Mouse (Mus musculus) heart, embryonic 14.5 days (tissue): ENCODE measurements around the gene Alox12b. TPM values are rescaled to one million over a fixed set of nuclear protein-coding genes. Genes with fewer than 3 reads are reported as not detected.

Experiments
- ATAC-seq: fragments of 200-750 bp; cut with Nextera tagmentation; 2 replicates; pipeline ENCODE4 v1.8.0; 2017; ENCODE audit warnings: low read depth, moderate TSS enrichment; ENCODE audit not compliant: insufficient number of reproducible peaks, insufficient read depth, low FRiP score
- H3K27ac ChIP-seq, 2 experiments: fragments of 200-500 bp in 1 of 2; fragments of 300-500 bp in 1 of 2; sonication (generic) in 1 of 2; replicated peaks in 1 of 2; 2 replicates each; pipeline ENCODE4 v1.5.1; 2012 to 2014; ENCODE audit warnings: low read depth in 2 of 2, low read length in 2 of 2, control low read depth in 1 of 2, mild to moderate bottlenecking in 1 of 2, mixed read lengths in 1 of 2; ENCODE audit not compliant: control insufficient read depth in 1 of 2, insufficient read depth in 1 of 2
- H3K27me3 ChIP-seq: fragments of 300-500 bp; sonication (generic); 2 replicates; pipeline ENCODE4 v1.6.1; 2014; ENCODE audit warnings: mild to moderate bottlenecking, low read length, control low read depth; ENCODE audit not compliant: control insufficient read depth, insufficient read depth
- H3K36me3 ChIP-seq: fragments of 300-500 bp; sonication (generic); 2 replicates; pipeline ENCODE4 v1.6.1; 2014; ENCODE audit warnings: mild to moderate bottlenecking, control low read depth, low read length, mixed read lengths; ENCODE audit not compliant: control insufficient read depth, insufficient read depth
- H3K4me1 ChIP-seq, 2 experiments: fragments of 200-500 bp in 1 of 2; fragments of 300-500 bp in 1 of 2; sonication (generic) in 1 of 2; 2 replicates each; pipeline ENCODE4 v1.6.1; 2012 to 2014; ENCODE audit warnings: low read length in 2 of 2, control low read depth in 1 of 2, mixed read lengths in 1 of 2; ENCODE audit not compliant: control insufficient read depth in 2 of 2, insufficient read depth in 2 of 2
- H3K4me2 ChIP-seq: fragments of 300-500 bp; sonication (generic); 2 replicates; pipeline ENCODE4 v1.6.1; 2014; ENCODE audit warnings: mild to moderate bottlenecking, low read length
- H3K4me3 ChIP-seq, 2 experiments: fragments of 200-500 bp in 1 of 2; fragments of 300-500 bp in 1 of 2; sonication (generic) in 1 of 2; 2 replicates each; pipeline ENCODE4 v1.5.1; 2012 to 2014; ENCODE audit warnings: low read length in 2 of 2, mild to moderate bottlenecking in 2 of 2, control low read depth in 1 of 2, low read depth in 1 of 2, moderate library complexity in 1 of 2; ENCODE audit not compliant: control insufficient read depth in 1 of 2, insufficient read depth in 1 of 2
- H3K9ac ChIP-seq: fragments of 300-500 bp; sonication (generic); 2 replicates; pipeline ENCODE4 v1.6.1; 2014; ENCODE audit warnings: mild to moderate bottlenecking, low read length
- H3K9me3 ChIP-seq: fragments of 300-500 bp; sonication (generic); 2 replicates; pipeline ENCODE4 v1.6.1; 2016; ENCODE audit warnings: low read length, control low read depth; ENCODE audit not compliant: control insufficient read depth
- WGBS: fragments of 180-500 bp; shearing (Covaris S2); extraction: QIAGEN DNeasy Blood & Tissue Kit; methylation state at CpG from one replicate; pipeline ENCODE4 v1.1.7; 2014; 5-methylcytosine and 5-hydroxymethylcytosine counted together
- polyA plus RNA-seq: library from polyadenylated mRNA; unstranded; fragments of >200 nt; fragmentation: Nextera tagmentation; extraction: Ambion mirVana; gene quantifications from 2 replicates; pipeline ENCODE4 v1.2.1, GENCODE M21; 2014

Gene Alox12b
- polyA plus RNA-seq, 1 experiment from 2014 or later = not detected

- 20% methylated on average over 1 of the region's 1 CpGs for WGBS
- no peak overlapping the region for H3K27ac ChIP-seq
- peaks cover 65% of the 10 kb centered on the region for H3K27me3 ChIP-seq
- no peak overlapping the region for H3K4me3 ChIP-seq
- H3K4me1 ChIP-seq = peaks cover 0 to 5% of the 10 kb centered on the region in 2 experiments; a peak in 1 of 4 replicates
- H3K9ac ChIP-seq = no peak overlapping the region
- no peak overlapping the region for H3K4me2 ChIP-seq
- H3K9me3 ChIP-seq = no peaks in the 10 kb centered on the region
- no peaks in the 10 kb centered on the region for H3K36me3 ChIP-seq
- ATAC-seq = no peak
These were observed 1.4 kb upstream of the Alox12b start for GRCm38 (mm10) chr11:69155351-69155750.

DNA sequence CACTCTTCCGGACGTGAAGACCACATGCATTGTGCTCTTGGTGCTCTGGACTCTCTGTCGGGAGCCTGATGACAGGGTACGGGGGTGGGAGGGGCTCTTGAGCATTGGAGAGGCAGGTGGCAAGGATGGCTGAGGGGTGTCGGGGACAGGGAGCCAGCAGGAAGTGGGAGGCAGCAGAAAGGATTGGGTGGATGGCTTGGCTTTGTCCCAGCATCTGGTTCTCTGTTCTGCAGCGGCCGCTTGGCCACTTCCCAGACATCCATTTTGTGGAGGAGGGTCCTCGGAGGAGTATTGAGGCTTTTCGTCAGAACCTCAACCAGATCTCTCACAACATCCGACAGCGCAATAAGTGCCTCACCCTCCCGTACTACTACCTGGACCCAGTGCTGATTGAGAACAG is 12.5 kb downstream of the Alox12b start:
- WGBS = 77% methylated on average over 12 of the region's 12 CpGs
- Histone ChIP-seq H3K36me3 (no peaks in the 10 kb centered on the region), H3K27ac (no peak overlapping the region), H3K9me3 (no peaks in the 10 kb centered on the region), H3K4me2 (no peak overlapping the region), H3K27me3 (peaks cover 18% of the 10 kb centered on the region), H3K4me1 (no peaks in the 10 kb centered on the region), H3K4me3 (no peak overlapping the region), H3K9ac (no peak overlapping the region)
- no peak for ATAC-seq

- no peak for ATAC-seq
- Histone ChIP-seq H3K4me2 (no peak overlapping the region), H3K9ac (no peak overlapping the region), H3K36me3 (no peaks in the 10 kb centered on the region), H3K9me3 (no peaks in the 10 kb centered on the region), H3K4me1 (peaks cover 0 to 2% of the 10 kb centered on the region in 2 experiments; a peak in 1 of 4 replicates), H3K4me3 (no peak overlapping the region), H3K27ac (no peak overlapping the region), H3K27me3 (no peaks in the 10 kb centered on the region; the same call in none of the 2 replicates)
- WGBS = 34% methylated on average over 7 of the region's 7 CpGs
These were observed 14.8 kb downstream of the Alox12b start for GRCm38 (mm10) chr11:69171626-69172025.

DNA sequence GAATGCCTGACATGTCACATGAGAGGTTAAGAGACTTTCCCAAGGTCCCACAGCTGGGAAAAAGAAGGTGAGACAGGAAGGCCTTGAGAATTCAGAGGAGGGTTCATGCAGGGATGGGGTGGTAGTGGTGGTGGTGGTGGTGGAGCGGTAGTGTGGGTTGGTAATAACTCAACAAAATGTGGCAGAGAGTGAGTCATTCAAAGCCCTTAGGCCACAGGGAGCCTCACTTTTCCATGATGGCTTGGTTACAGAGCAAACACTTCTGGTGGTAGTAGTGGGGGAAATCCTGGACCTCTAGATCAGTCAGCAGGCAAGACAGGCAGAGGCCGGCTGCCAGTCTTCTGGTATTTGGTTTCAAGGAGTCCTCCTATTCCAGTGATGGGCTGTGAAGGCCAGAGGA is 15.8 kb downstream of the Alox12b start:
- Histone ChIP-seq H3K9ac (no peak overlapping the region), H3K4me3 (no peak overlapping the region), H3K4me1 (peaks cover 0 to 2% of the 10 kb centered on the region in 2 experiments; a peak in 1 of 4 replicates), H3K9me3 (no peaks in the 10 kb centered on the region), H3K36me3 (no peaks in the 10 kb centered on the region), H3K27me3 (no peaks in the 10 kb centered on the region), H3K4me2 (no peak overlapping the region), H3K27ac (no peak overlapping the region)
- 80% methylated on average over 2 of the region's 2 CpGs for WGBS
- no peak for ATAC-seq

DNA sequence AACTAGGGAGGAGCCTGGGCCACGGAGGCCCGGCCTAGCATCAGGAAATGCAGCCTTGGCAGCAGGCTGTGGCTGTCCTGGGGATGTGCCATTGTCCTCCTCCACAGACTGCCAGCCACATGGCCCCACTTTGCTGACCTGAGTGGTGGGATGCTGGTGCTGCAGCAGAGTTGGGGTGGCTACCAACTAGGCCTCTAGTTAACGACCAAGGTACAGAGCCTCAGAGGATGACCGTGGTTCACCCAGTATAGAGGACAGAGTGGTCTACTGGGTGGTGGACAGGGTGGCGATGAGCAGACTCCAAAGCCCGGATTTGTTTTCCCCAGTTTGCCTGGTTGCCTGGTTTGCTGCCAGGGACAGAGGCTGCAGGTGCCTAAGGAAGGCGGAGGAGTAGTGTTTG is 17.9 kb downstream of the Alox12b start:
- no peaks in the 10 kb centered on the region for H3K9me3 ChIP-seq
- H3K27me3 ChIP-seq = no peaks in the 10 kb centered on the region
- ATAC-seq = no peak
- H3K9ac ChIP-seq = no peak overlapping the region
- H3K36me3 ChIP-seq = no peaks in the 10 kb centered on the region
- no peak overlapping the region for H3K4me2 ChIP-seq
- WGBS = 64% methylated on average over 7 of the region's 7 CpGs
- peaks cover 4 to 6% of the 10 kb centered on the region in 2 experiments; a peak in 3 of 4 replicates for H3K4me1 ChIP-seq
- no peak overlapping the region for H3K27ac ChIP-seq
- no peak overlapping the region for H3K4me3 ChIP-seq

DNA sequence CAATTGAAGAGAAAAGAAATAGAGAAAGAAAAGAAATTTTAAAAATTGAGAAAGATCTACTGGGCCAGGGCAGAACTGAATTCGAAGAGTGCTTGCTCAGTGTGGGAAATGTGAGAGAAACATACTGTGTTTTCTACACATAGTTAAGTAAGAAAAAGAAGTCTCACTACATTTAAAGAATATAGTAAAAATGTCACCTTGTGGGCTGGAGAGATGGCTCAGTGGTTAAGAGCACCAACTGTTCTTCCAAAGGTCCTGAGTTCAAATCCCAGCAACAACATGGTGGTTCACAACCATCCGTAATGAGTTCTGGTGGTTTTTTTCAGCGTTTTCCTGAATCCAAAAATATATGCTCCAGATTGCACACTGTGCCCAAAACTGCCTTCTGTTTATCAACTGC is 21.7 kb downstream of the Alox12b start:
- no peak overlapping the region for H3K4me2 ChIP-seq
- no peaks in the 10 kb centered on the region for H3K9me3 ChIP-seq
- H3K4me3 ChIP-seq = no peak overlapping the region
- H3K27ac ChIP-seq = no peak overlapping the region
- no peak overlapping the region for H3K9ac ChIP-seq
- peaks cover 4 to 6% of the 10 kb centered on the region in 2 experiments; a peak in 3 of 4 replicates for H3K4me1 ChIP-seq
- WGBS = 79% methylated on average over 3 of the region's 3 CpGs
- no peak for ATAC-seq
- no peaks in the 10 kb centered on the region for H3K36me3 ChIP-seq
- H3K27me3 ChIP-seq = no peaks in the 10 kb centered on the region

GRCm38 (mm10) chr11:69179512-69179911 is 22.7 kb downstream of the Alox12b start:
- WGBS = 28% methylated on average over 3 of the region's 3 CpGs
- Histone ChIP-seq H3K4me2 (no peak overlapping the region), H3K9ac (no peak overlapping the region), H3K9me3 (no peaks in the 10 kb centered on the region), H3K4me1 (peaks cover 4 to 6% of the 10 kb centered on the region in 2 experiments; a peak in 3 of 4 replicates), H3K27me3 (no peaks in the 10 kb centered on the region), H3K36me3 (no peaks in the 10 kb centered on the region), H3K27ac (no peak overlapping the region), H3K4me3 (no peak overlapping the region)
- ATAC-seq = no peak

- Histone ChIP-seq H3K4me2 (no peak overlapping the region), H3K4me3 (no peak overlapping the region), H3K27ac (no peak overlapping the region), H3K9ac (no peak overlapping the region), H3K4me1 (peaks cover 2 to 6% of the 10 kb centered on the region in 2 experiments; a peak in 3 of 4 replicates), H3K27me3 (no peaks in the 10 kb centered on the region), H3K9me3 (no peaks in the 10 kb centered on the region), H3K36me3 (no peaks in the 10 kb centered on the region)
- no peak for ATAC-seq
- 83% methylated on average over 4 of the region's 4 CpGs for WGBS
These were observed 23.3 kb downstream of the Alox12b start for GRCm38 (mm10) chr11:69180120-69180519.
